Mouse (Mus musculus) hindbrain, embryonic 13.5 days (tissue): Measurements from ENCODE around the gene Dennd4b. TPM values are rescaled to one million over a fixed set of nuclear protein-coding genes. Genes with fewer than 3 reads are reported as not detected.
"Not testable (repeated sequence)": the region's sequence is repeated elsewhere in the genome, so short reads cannot be mapped to it uniquely, and the experiment has no call there.

Experiments
- ATAC-seq: fragments of 200-750 bp; cut with Nextera tagmentation; 2 replicates; pipeline ENCODE4 v1.8.0; 2017; ENCODE audit warnings: moderate TSS enrichment; ENCODE audit not compliant: low FRiP score
- H3K27ac ChIP-seq: fragments of 300-500 bp; sonication (generic); 2 replicates; pipeline ENCODE4 v1.5.1; 2015; ENCODE audit warnings: inconsistent platforms, mild to moderate bottlenecking, moderate library complexity
- H3K27me3 ChIP-seq: fragments of 300-500 bp; sonication (generic); 2 replicates; pipeline ENCODE4 v1.6.1; 2015; ENCODE audit warnings: mild to moderate bottlenecking, inconsistent platforms
- H3K36me3 ChIP-seq: fragments of 300-500 bp; sonication (generic); 2 replicates; pipeline ENCODE4 v1.6.1; 2015; ENCODE audit warnings: mild to moderate bottlenecking, inconsistent platforms
- H3K4me1 ChIP-seq: fragments of 300-500 bp; sonication (generic); replicated peaks from 2 replicates; pipeline ENCODE4 v1.6.1; 2015; ENCODE audit warnings: inconsistent platforms
- H3K4me2 ChIP-seq: fragments of 300-500 bp; sonication (generic); 2 replicates; pipeline ENCODE4 v1.6.1; 2015; ENCODE audit warnings: inconsistent platforms, mild to moderate bottlenecking, moderate library complexity
- H3K4me3 ChIP-seq: fragments of 300-500 bp; sonication (generic); 2 replicates; pipeline ENCODE4 v1.5.1; 2015; ENCODE audit warnings: mild to moderate bottlenecking, inconsistent platforms
- H3K9ac ChIP-seq: fragments of 300-500 bp; sonication (generic); 2 replicates; pipeline ENCODE4 v1.6.1; 2015; ENCODE audit warnings: mild to moderate bottlenecking, inconsistent platforms
- H3K9me3 ChIP-seq: fragments of 300-500 bp; sonication (generic); 2 replicates; pipeline ENCODE4 v1.6.1; 2016; ENCODE audit warnings: inconsistent platforms
- WGBS: fragments of 180-500 bp; shearing (Covaris S2); methylation state at CpG from one replicate; pipeline ENCODE4 v1.1.7; 2015; 5-methylcytosine and 5-hydroxymethylcytosine counted together
- polyA plus RNA-seq: library from polyadenylated mRNA; unstranded; fragments of >200 nt; fragmentation: Nextera tagmentation; extraction: Ambion mirVana; gene quantifications from 2 replicates; pipeline ENCODE4 v1.2.1, GENCODE M21; 2015

Dennd4b gene
- polyA plus RNA-seq, 1 experiment from 2014 or later = 4.6 TPM

DNA sequence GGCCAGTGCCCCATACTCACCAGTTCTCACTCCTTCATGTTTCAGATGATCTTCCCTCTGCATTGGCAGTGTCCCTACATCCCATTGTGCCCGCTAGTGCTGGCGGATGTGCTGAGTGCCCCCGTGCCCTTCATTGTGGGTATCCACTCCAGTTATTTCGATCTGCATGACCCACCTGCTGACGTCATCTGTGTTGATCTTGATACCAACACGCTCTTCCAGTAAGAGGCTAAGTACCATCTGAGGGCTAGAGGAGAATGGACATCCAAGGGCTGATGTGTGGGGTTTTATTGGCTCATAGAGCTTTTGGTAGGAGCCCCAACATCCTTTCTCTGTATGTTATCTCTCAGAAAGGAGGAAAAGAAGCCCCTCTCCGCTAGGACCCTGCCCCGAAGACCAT is 5.8 kb downstream of the Dennd4b start:
- Histone ChIP-seq H3K36me3 (peaks cover 49% of the 10 kb centered on the region), H3K27ac (no peak overlapping the region), H3K4me2 (no peak overlapping the region), H3K27me3 (no peaks in the 10 kb centered on the region), H3K4me3 (no peak overlapping the region), H3K4me1 (peaks cover 9% of the 10 kb centered on the region), H3K9ac (no peak overlapping the region), H3K9me3 (no peaks in the 10 kb centered on the region)
- no peak for ATAC-seq
- 97% methylated on average over 8 of the region's 8 CpGs for WGBS

DNA sequence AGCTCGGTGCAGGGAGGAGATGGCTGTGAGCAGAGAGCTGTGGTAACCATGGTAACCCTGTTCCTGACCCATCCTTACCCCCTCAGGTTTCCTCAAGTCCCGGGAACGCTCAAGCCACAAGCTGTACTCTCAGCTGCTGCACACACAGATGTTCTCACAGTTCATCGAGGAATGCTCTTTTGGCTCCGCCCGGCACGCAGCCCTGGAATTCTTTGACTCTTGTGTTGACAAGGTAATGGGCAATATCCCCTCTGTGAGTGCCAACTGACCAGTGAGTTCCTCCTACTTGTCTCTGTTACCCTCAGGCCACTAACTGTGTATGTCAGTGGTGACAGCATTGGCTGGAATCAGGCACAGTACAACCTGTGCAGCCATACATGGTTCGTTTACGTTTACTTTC is 7.2 kb downstream of the Dennd4b start:
- Histone ChIP-seq H3K4me3 (no peak overlapping the region), H3K4me1 (no peaks in the 10 kb centered on the region), H3K9me3 (no peaks in the 10 kb centered on the region), H3K36me3 (peaks cover 62% of the 10 kb centered on the region), H3K27ac (no peak overlapping the region), H3K9ac (no peak overlapping the region), H3K4me2 (no peak overlapping the region), H3K27me3 (no peaks in the 10 kb centered on the region)
- no peak for ATAC-seq
- WGBS = 72% methylated on average over 9 of the region's 9 CpGs

DNA sequence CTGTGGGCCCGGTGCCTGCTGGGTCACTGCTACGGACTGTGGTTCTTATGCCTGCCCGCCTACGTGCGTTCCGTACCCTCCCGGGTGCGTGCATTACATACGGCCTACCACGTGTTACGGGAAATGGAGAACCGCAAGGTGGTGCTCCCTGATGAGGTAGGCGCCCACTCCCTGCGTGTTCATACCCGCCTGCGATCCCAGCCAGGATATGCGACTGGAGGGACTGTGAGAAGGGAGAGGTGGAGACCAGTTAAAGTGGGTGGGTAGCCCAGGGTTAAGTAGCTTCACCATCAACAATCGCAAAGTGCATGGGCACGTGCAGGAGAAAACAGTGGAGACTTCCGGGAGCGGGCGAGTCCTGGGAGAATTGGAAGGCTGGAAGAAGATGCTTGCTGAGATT is 8.9 kb downstream of the Dennd4b start:
- Histone ChIP-seq H3K36me3 (peaks cover 78% of the 10 kb centered on the region), H3K9ac (no peak overlapping the region), H3K4me2 (no peak overlapping the region), H3K27me3 (no peaks in the 10 kb centered on the region), H3K4me1 (no peaks in the 10 kb centered on the region), H3K9me3 (no peaks in the 10 kb centered on the region), H3K27ac (no peak overlapping the region), H3K4me3 (no peak overlapping the region)
- 93% methylated on average over 22 of the region's 22 CpGs for WGBS
- ATAC-seq = no peak

DNA sequence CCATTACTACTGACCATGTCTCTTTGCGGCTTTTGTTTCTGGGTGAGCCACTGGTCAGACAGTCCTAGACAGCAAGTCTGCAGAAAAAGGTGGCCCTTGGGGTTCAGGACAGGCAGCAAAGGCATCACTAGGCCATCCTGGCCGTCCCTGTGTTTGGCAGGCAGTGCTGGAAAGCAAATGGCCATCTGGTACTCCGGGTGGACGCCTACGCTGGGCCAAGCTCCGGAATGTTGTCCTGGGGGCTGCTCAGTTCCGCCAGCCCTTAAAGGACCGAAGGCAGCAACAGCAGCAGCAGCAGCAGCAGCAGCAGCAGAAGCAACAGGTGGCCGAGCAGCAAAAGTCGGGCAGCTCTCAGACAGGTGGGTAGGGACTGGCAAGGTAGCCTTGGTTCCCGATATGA is 10.3 kb downstream of the Dennd4b start:
- H3K27me3 ChIP-seq = no peaks in the 10 kb centered on the region
- H3K27ac ChIP-seq = no peak overlapping the region
- no peak overlapping the region for H3K9ac ChIP-seq
- no peaks in the 10 kb centered on the region for H3K4me1 ChIP-seq
- H3K4me2 ChIP-seq = no peak overlapping the region
- no peak for ATAC-seq
- H3K9me3 ChIP-seq = no peaks in the 10 kb centered on the region
- peaks cover 84% of the 10 kb centered on the region for H3K36me3 ChIP-seq
- WGBS = 93% methylated on average over 11 of the region's 11 CpGs
- no peak overlapping the region for H3K4me3 ChIP-seq

DNA sequence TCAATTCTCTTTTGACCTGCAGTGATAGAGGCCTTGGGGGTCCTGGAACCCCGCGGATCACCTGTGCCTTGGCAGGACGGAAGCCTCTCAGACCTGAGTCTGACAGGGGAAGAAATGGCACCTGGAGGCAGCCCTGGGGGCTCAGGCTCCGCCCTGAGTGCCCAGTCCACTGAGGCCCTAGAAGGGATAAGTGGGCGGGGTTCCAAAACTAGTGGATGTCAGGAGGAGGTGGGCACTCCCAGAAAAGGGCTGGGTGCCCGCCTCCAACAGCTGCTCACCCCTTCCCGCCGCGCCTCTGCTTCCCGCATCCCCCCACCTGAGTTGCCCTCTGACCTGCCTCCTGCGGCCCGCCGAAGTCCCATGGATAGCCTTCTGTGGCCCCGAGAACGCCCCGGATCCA is 11.9 kb downstream of the Dennd4b start:
- WGBS = 48% methylated on average over 13 of the region's 16 CpGs
- no peak overlapping the region for H3K27ac ChIP-seq
- no peak overlapping the region for H3K9ac ChIP-seq
- H3K27me3 ChIP-seq = no peaks in the 10 kb centered on the region
- no peaks in the 10 kb centered on the region for H3K9me3 ChIP-seq
- ATAC-seq = no peak
- peaks cover 87% of the 10 kb centered on the region for H3K36me3 ChIP-seq
- H3K4me2 ChIP-seq = no peak overlapping the region
- H3K4me1 ChIP-seq = no peaks in the 10 kb centered on the region
- no peak overlapping the region for H3K4me3 ChIP-seq

DNA sequence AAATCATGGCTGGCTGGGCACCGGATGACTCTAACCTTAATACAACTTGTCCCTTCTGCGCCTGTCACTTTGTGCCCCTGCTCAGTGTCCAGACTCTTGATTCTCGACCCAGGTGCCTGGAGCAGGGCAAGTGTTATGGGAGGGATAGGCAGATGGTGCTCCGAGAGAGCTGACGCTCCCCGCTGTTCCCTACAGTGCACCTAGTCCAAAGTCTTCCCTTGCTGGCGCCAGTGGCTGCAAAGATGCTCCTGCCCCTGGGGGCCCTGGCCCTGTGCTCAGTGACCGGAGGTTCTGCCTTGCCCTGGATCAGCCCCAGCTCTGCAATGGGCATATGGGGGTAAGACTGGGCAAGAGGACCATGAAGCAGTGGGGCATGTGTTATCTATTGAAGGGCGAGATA is 12.8 kb downstream of the Dennd4b start:
- WGBS = 92% methylated on average over 9 of the region's 9 CpGs
- no peak overlapping the region for H3K4me2 ChIP-seq
- no peak overlapping the region for H3K4me3 ChIP-seq
- no peak for ATAC-seq
- no peak overlapping the region for H3K9ac ChIP-seq
- H3K27me3 ChIP-seq = no peaks in the 10 kb centered on the region
- H3K27ac ChIP-seq = no peak overlapping the region
- H3K36me3 ChIP-seq = peaks cover 79% of the 10 kb centered on the region
- no peaks in the 10 kb centered on the region for H3K9me3 ChIP-seq
- H3K4me1 ChIP-seq = no peaks in the 10 kb centered on the region

DNA sequence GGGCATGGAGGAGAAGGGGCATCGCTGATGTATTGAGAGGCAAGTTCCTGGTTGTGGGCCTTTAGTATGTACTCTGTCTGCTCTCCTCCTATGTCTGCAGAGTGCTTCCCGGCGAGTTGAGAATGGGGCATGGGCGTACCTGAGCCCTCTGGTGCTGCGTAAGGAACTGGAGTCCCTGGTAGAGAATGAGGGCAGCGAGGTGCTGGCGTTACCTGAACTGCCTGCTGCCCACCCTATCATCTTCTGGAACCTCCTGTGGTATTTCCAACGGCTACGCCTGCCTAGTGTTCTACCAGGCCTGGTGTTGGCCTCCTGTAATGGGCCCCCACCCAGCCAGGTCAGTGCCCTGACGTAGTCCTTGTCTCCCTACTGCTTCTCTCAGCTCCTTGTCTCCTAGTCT is 13.2 kb downstream of the Dennd4b start:
- no peak overlapping the region for H3K27ac ChIP-seq
- no peaks in the 10 kb centered on the region for H3K27me3 ChIP-seq
- no peak overlapping the region for H3K4me3 ChIP-seq
- H3K4me1 ChIP-seq = no peaks in the 10 kb centered on the region
- H3K36me3 ChIP-seq = peaks cover 75% of the 10 kb centered on the region
- H3K9ac ChIP-seq = no peak overlapping the region
- ATAC-seq = no peak
- no peak overlapping the region for H3K4me2 ChIP-seq
- WGBS = 94% methylated on average over 10 of the region's 10 CpGs
- H3K9me3 ChIP-seq = no peaks in the 10 kb centered on the region

DNA sequence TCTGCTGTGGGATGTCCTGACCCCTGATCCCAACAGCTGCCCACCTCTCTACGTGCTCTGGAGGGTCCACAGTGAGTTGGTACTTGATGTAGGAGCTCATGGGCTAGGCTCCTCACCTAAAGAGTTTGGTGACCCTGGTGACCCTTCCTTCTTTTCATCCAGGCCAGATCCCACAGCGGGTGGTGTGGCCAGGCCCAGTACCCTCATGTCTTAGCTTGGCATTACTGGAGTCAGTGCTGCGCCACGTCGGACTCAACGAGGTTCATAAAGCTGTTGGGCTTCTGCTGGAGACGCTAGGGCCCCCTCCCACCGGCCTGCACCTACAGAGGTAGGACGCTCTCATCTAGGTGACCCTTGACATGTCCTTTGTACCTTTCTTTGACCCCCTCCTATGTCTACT is 14.2 kb downstream of the Dennd4b start:
- Histone ChIP-seq H3K27ac (no peak overlapping the region), H3K27me3 (no peaks in the 10 kb centered on the region), H3K9me3 (no peaks in the 10 kb centered on the region), H3K9ac (no peak overlapping the region), H3K36me3 (peaks cover 65% of the 10 kb centered on the region), H3K4me2 (no peak overlapping the region), H3K4me3 (no peak overlapping the region), H3K4me1 (no peaks in the 10 kb centered on the region)
- no peak for ATAC-seq
- 95% methylated on average over 9 of the region's 9 CpGs for WGBS

DNA sequence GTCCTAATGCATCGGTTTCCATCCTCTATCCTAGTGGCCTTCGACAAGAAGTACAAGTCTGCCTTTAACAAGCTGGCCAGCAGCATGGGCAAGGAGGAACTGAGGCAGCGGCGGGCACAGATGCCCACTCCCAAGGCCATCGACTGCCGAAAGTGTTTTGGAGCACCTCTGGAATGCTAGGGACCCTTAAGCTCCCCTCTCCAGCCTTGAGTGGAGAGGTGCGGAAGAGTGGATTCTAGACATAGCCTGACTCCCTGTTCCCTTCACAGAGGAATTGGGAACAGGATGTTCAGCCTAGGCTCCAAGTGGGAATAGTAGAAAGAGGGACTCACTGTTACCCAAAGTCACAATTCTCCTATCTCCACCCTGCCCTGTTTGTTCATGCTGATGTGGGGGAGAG is 14.8 kb downstream of the Dennd4b start:
- H3K4me2 ChIP-seq = no peak overlapping the region
- no peak overlapping the region for H3K27ac ChIP-seq
- no peaks in the 10 kb centered on the region for H3K27me3 ChIP-seq
- ATAC-seq = no peak
- WGBS = 93% methylated on average over 7 of the region's 7 CpGs
- H3K4me1 ChIP-seq = no peaks in the 10 kb centered on the region
- H3K4me3 ChIP-seq = no peak overlapping the region
- peaks cover 63% of the 10 kb centered on the region for H3K36me3 ChIP-seq
- H3K9ac ChIP-seq = no peak overlapping the region
- no peaks in the 10 kb centered on the region for H3K9me3 ChIP-seq

DNA sequence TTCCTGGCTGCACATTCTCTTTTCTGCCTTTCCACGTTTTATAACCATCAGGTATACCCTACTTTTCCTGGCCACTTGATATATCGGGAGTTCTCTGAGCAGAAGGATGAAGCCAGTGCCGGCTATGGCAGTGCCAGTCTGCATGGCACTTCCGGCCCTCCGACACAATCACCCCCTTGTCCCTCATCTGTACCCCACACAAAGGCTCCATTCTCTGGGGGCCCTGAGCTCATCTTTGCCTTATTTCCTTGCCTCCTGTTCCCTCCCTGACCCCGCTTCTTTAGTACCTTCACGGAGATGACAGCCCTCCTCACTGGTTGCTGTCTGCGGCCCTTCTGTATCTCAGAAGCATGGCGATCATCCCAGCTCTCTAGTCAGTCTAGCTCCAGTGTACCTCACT is 15.7 kb downstream of the Dennd4b start:
- Histone ChIP-seq H3K9ac (no peak overlapping the region), H3K4me2 (no peak overlapping the region), H3K27me3 (no peaks in the 10 kb centered on the region), H3K4me3 (no peak overlapping the region), H3K4me1 (no peaks in the 10 kb centered on the region), H3K9me3 (no peaks in the 10 kb centered on the region), H3K36me3 (peaks cover 54% of the 10 kb centered on the region), H3K27ac (no peak overlapping the region)
- WGBS = 85% methylated on average over 9 of the region's 9 CpGs
- no peak for ATAC-seq

DNA sequence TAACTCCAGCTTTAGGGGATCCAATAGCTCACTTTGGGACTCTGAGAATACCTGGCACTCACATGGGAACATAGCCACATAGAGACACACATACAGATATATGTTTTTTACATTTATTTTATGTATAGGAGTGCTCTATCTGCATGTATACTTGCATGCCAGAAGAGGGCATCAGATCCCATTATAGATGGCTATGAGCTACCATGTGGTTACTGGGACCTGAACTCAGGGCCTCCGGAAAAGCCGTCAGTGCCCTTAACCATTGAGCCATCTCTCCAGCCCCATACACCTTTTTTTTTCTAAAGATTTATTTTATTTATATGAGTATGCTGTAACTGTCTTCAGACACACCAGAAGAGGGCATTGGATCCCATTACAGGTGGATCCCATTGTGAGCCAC is 19.2 kb downstream of the Dennd4b start:
- H3K4me2 ChIP-seq = no peak overlapping the region
- H3K4me3 ChIP-seq = no peak overlapping the region
- no peaks in the 10 kb centered on the region for H3K4me1 ChIP-seq
- no peaks in the 10 kb centered on the region for H3K9me3 ChIP-seq
- no peak overlapping the region for H3K9ac ChIP-seq
- no peak for ATAC-seq
- no peak overlapping the region for H3K27ac ChIP-seq
- WGBS = 97% methylated on average over 2 of the region's 2 CpGs
- no peaks in the 10 kb centered on the region for H3K27me3 ChIP-seq
- H3K36me3 ChIP-seq = peaks cover 21% of the 10 kb centered on the region

DNA sequence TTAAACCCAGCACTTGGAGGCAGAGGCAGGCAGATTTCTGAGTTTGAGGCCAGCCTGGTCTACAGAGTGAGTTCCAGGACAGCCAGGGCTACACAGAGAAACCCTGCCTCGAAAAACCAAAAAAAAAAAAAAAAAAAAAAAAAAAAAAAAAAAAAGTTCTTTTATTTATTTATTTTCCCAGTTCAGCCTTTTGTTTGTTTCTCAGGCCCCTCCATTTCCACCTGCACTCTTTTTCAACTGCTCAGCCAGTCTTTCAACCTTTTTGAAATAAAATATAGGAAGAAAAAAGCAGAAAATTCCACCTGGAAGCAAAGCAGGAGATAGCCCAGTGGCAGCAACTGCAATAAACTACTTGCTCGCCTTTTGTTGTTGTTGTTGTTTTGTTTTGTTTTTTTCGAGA is 24.4 kb downstream of the Dennd4b start:
- ATAC-seq, H3K4me2 ChIP-seq, H3K27ac ChIP-seq, H3K9me3 ChIP-seq, H3K4me3 ChIP-seq, H3K27me3 ChIP-seq, H3K9ac ChIP-seq, H3K36me3 ChIP-seq: not testable (repeated sequence)
- peaks cover 12% of the 10 kb centered on the region for H3K4me1 ChIP-seq
- 73% methylated on average over 3 of the region's 3 CpGs for WGBS

DNA sequence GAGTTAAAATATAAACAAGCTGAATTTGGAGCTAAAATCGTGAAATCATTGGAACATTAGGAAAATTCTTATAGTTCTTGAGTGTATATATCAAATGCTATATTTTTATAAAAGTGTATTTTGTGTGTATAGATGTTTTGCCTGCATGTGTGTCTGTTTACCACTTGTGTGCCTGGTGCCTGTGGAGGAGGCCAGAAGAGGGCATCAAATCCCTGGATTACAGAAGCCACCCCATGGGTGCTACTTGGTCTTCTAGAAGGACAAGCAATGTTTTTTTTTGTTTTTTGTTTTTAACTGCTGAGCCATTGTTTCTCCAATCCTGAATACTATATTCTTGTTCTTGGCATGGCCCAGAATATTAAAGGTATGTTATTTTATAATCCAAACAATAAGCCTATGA is 25.6 kb downstream of the Dennd4b start:
- ATAC-seq = no peak
- Histone ChIP-seq H3K9ac (no peak overlapping the region), H3K4me2 (no peak overlapping the region), H3K4me3 (no peak overlapping the region), H3K27me3 (no peaks in the 10 kb centered on the region), H3K27ac (no peak overlapping the region), H3K9me3 (no peaks in the 10 kb centered on the region), H3K36me3 (no peaks in the 10 kb centered on the region), H3K4me1 (peaks cover 24% of the 10 kb centered on the region)
- WGBS = 81% methylated on average over 1 of the region's 1 CpGs

DNA sequence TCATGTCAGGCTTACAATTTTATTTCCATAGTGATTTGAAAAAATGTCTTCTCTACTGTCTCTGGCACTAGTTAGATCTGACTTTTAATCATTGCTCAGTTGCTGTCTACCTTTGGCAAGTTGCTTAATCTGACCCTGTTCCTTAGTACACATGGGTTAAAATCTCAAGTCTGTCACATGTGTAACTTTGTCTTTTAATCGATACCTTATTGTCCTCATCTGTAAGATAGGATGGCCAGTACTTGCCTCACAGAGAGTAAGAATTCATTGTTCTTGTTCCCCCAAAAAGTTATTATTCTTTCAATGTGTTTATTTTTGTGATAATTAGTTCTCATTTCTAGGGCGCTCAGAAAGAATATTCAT is 27.0 kb downstream of the Dennd4b start:
- WGBS = 40% methylated on average over 2 of the region's 2 CpGs
- Histone ChIP-seq H3K27ac (peak overlapping the region; percentile 98), H3K9me3 (no peaks in the 10 kb centered on the region), H3K4me3 (peak overlapping the region; percentile 76), H3K9ac (peak overlapping the region; percentile 84), H3K27me3 (no peaks in the 10 kb centered on the region), H3K4me2 (peak overlapping the region; percentile 57), H3K4me1 (peaks cover 33% of the 10 kb centered on the region), H3K36me3 (no peaks in the 10 kb centered on the region)
- ATAC-seq = no peak
